Mouse (Mus musculus): ENCODE data around the gene Exosc2. TPM values are rescaled to one million over a fixed set of nuclear protein-coding genes. Genes with fewer than 3 reads are reported as not detected.
A peak's percentile ranks its signal among the peaks of the same experiment; 100 is the strongest.

The Exosc2 gene
- total and polyA plus RNA-seq, 3 experiments: 128 to 219 (median 172) TPM

GRCm38 (mm10) chr2:31700545-31701446, 30.3 kb downstream of the Exosc2 start:
- peak; percentile 64 for DNase-seq (ENCODE audit: low read depth, low spot score)
- TF ChIP-seq ZNF384 (IDR thresholded peaks at IDR 0.05; ENCODE audit: low read depth, low read length): no peak
- 0 out of 2 replicates have a peak, but pooled peaks have one; percentile 31 for TF ChIP-seq TCF12 (IDR thresholded peaks at IDR 0.05; ENCODE audit: low read depth, low read length)
- TF ChIP-seq SIN3A (IDR thresholded peaks at IDR 0.05; ENCODE audit: low read length): peak; percentile 65; the same call in 1 of the 2 replicates
- no peak for TF ChIP-seq KAT2A (conservative IDR thresholded peaks at IDR 0.05; ENCODE audit: low read depth, low read length)
- no peak for TF ChIP-seq E2F4 (IDR thresholded peaks at IDR 0.05; ENCODE audit: borderline replicate concordance, low read depth, low read length)
- TF ChIP-seq UBTF (IDR thresholded peaks at IDR 0.05; ENCODE audit: borderline replicate concordance, insufficient read depth, low read depth, low read length): no peak
- TF ChIP-seq MYC (IDR thresholded peaks at IDR 0.05; ENCODE audit: low read depth, low read length): peak; percentile 90
- peak; percentile 93 for TF ChIP-seq MXI1 (IDR thresholded peaks at IDR 0.05; ENCODE audit: low read depth, low read length)
- no peak for TF ChIP-seq RAD21 (IDR thresholded peaks at IDR 0.05; ENCODE audit: low read depth, low read length)
- no peak for TF ChIP-seq TBP (IDR thresholded peaks at IDR 0.05; ENCODE audit: low read depth, low read length)
- TF ChIP-seq POLR2A (IDR thresholded peaks at IDR 0.05; ENCODE audit: control insufficient read depth in 1 of 2, insufficient read depth in 1 of 2, low read depth in 1 of 2, low read length in 2 of 2, poor library complexity in 1 of 2): no peak
- TF ChIP-seq MAZ (IDR thresholded peaks at IDR 0.05; ENCODE audit: low read depth, low read length): no peak
- TF ChIP-seq EP300 (IDR thresholded peaks at IDR 0.05; ENCODE audit: low read depth in 1 of 2, low read length in 2 of 2): peak; percentile 63 to 68
- no peak for TF ChIP-seq CTCF (IDR thresholded peaks at IDR 0.05 in 2 of 3, conservative IDR thresholded peaks at IDR 0.05 in 1 of 3; ENCODE audit: control insufficient read depth in 1 of 3, insufficient read depth in 1 of 3, low read depth in 2 of 3, low read length in 3 of 3, poor library complexity in 1 of 3, severe bottlenecking in 1 of 3)
- TF ChIP-seq ELF1 (IDR thresholded peaks at IDR 0.05; ENCODE audit: low read depth, low read length): no peak
- TF ChIP-seq ETS1 (IDR thresholded peaks at IDR 0.05; ENCODE audit: low read depth, low read length): peak; percentile 54
- TF ChIP-seq MAX (IDR thresholded peaks at IDR 0.05; ENCODE audit: low read length): peak; percentile 90
- no peak for TF ChIP-seq RCOR1 (IDR thresholded peaks at IDR 0.05; ENCODE audit: low read depth, low read length)
- 0 out of 2 replicates have a peak, but pooled peaks have one; percentile 19 for TF ChIP-seq BHLHE40 (IDR thresholded peaks at IDR 0.05; ENCODE audit: borderline replicate concordance, low read depth, low read length)
- no peak for TF ChIP-seq POLR2AphosphoS2 (IDR thresholded peaks at IDR 0.05; ENCODE audit: low read length)
- no peak for TF ChIP-seq JUND (IDR thresholded peaks at IDR 0.05; ENCODE audit: low read depth, low read length)
- no peak for TF ChIP-seq GABPA (IDR thresholded peaks at IDR 0.05; ENCODE audit: low read depth, low read length)
- no peak for TF ChIP-seq MYB (IDR thresholded peaks at IDR 0.05; ENCODE audit: low read depth, low read length)
- TF ChIP-seq USF1 (IDR thresholded peaks at IDR 0.05; ENCODE audit: low read depth, low read length): peak; percentile 87
- no peak for TF ChIP-seq ZC3H11A (IDR thresholded peaks at IDR 0.05; ENCODE audit: low read depth, low read length)
- no peak for TF ChIP-seq SMC3 (IDR thresholded peaks at IDR 0.05; ENCODE audit: low read depth, low read length)
- no peak for TF ChIP-seq MEF2A (IDR thresholded peaks at IDR 0.05; ENCODE audit: extremely low read depth, insufficient replicate concordance, low read depth, low read length, poor library complexity, severe bottlenecking)
- TF ChIP-seq GATA1 (IDR thresholded peaks at IDR 0.05; ENCODE audit: low read depth, low read length): peak; percentile 86
- no peak for TF ChIP-seq HCFC1 (IDR thresholded peaks at IDR 0.05; ENCODE audit: low read depth, low read length)
- TF ChIP-seq MAFK (IDR thresholded peaks at IDR 0.05; ENCODE audit: borderline replicate concordance, low read depth, low read length): no peak
- no peak for TF ChIP-seq ZMIZ1 (IDR thresholded peaks at IDR 0.05; ENCODE audit: low read depth, low read length)
- no peak for TF ChIP-seq CHD2 (IDR thresholded peaks at IDR 0.05; ENCODE audit: low read length)
- 0 out of 4 replicates have a peak, but pooled peaks of 1 of the 2 experiments have one; percentile 28 for TF ChIP-seq USF2 (IDR thresholded peaks at IDR 0.05; ENCODE audit: borderline replicate concordance in 1 of 2, insufficient read depth in 1 of 2, low read depth in 1 of 2, low read length in 2 of 2)
- no peak for TF ChIP-seq NELFE (IDR thresholded peaks at IDR 0.05; ENCODE audit: low read depth, low read length)
- TF ChIP-seq CHD1 (IDR thresholded peaks at IDR 0.05; ENCODE audit: low read depth, low read length): no peak
- no peak for TF ChIP-seq POLR2AphosphoS5 (IDR thresholded peaks at IDR 0.05; ENCODE audit: borderline replicate concordance, low read depth, low read length)

More at GRCm38 (mm10) chr2:31700545-31701446, 30.3 kb downstream of the Exosc2 start:
- Histone ChIP-seq H3K4me3 (ENCODE audit: control insufficient read depth in 1 of 2, insufficient read depth in 1 of 2, low read depth in 2 of 2, low read length in 2 of 2) (no peak overlapping the region), H3K4me1 (ENCODE audit: control insufficient read depth in 1 of 2, insufficient read depth in 2 of 2, low read length in 2 of 2) (peaks cover 6 to 14% of the 10 kb centered on the region in 2 experiments; a peak in 3 of 4 replicates), H3K9ac (ENCODE audit: control insufficient read depth, low read depth, low read length, poor library complexity, severe bottlenecking) (no peak overlapping the region), H3K36me3 (ENCODE audit: control insufficient read depth in 1 of 2, insufficient read depth in 2 of 2, low read length in 2 of 2) (peaks cover 0 to 18% of the 10 kb centered on the region in 2 experiments; a peak in 3 of 4 replicates), H3K9me3 (replicated peaks; ENCODE audit: insufficient read depth, low read length) (no peaks in the 10 kb centered on the region), H3K27me3 (ENCODE audit: control insufficient read depth in 1 of 2, insufficient read depth in 2 of 2, low read length in 2 of 2) (no peaks in the 10 kb centered on the region), H3K79me2 (ENCODE audit: control insufficient read depth, insufficient read depth, low read length, poor library complexity) (no peaks in the 10 kb centered on the region), H3K27ac (ENCODE audit: control insufficient read depth, low read depth, low read length) (peak overlapping the region; percentile 22; the same call in 1 of the 2 replicates)

Measured in MEL (cell line).